Mouse (Mus musculus) neural tube, embryonic 12.5 days (tissue): Measurements from ENCODE around the gene Hdac4. TPM values are rescaled to one million over a fixed set of nuclear protein-coding genes. Genes with fewer than 3 reads are reported as not detected.

Source experiments
- ATAC-seq: fragments of 200-750 bp; cut with Nextera tagmentation; 2 replicates; pipeline ENCODE4 v1.8.0; 2017; ENCODE audit warnings: low read depth, mild to moderate bottlenecking, moderate TSS enrichment, moderate library complexity; ENCODE audit not compliant: low FRiP score
- H3K27ac ChIP-seq: fragments of 300-500 bp; sonication (generic); 2 replicates; pipeline ENCODE4 v1.5.1; 2016
- H3K27me3 ChIP-seq: fragments of 300-500 bp; sonication (generic); replicated peaks from 2 replicates; pipeline ENCODE4 v1.6.1; 2016; ENCODE audit warnings: mild to moderate bottlenecking
- H3K36me3 ChIP-seq: fragments of 300-500 bp; sonication (generic); 2 replicates; pipeline ENCODE4 v1.6.1; 2016; ENCODE audit warnings: mild to moderate bottlenecking
- H3K4me1 ChIP-seq: fragments of 300-500 bp; sonication (generic); 2 replicates; pipeline ENCODE4 v1.6.1; 2016
- H3K4me2 ChIP-seq: fragments of 300-500 bp; sonication (generic); replicated peaks from 2 replicates; pipeline ENCODE4 v1.6.1; 2016; ENCODE audit warnings: mild to moderate bottlenecking
- H3K4me3 ChIP-seq: fragments of 300-500 bp; sonication (generic); 2 replicates; pipeline ENCODE4 v1.5.1; 2016
- H3K9ac ChIP-seq: fragments of 300-500 bp; sonication (generic); 2 replicates; pipeline ENCODE4 v1.6.1; 2016; ENCODE audit warnings: mild to moderate bottlenecking
- H3K9me3 ChIP-seq: fragments of 300-500 bp; sonication (generic); 2 replicates; pipeline ENCODE4 v1.6.1; 2016; ENCODE audit warnings: mild to moderate bottlenecking
- WGBS: fragments of 180-500 bp; shearing (Covaris S2); methylation state at CpG from one replicate; pipeline ENCODE4 v1.1.7; 2016; 5-methylcytosine and 5-hydroxymethylcytosine counted together
- polyA plus RNA-seq: library from polyadenylated mRNA; unstranded; fragments of >200 nt; fragmentation: Nextera tagmentation; extraction: Ambion mirVana; gene quantifications from 2 replicates; pipeline ENCODE4 v1.2.1, GENCODE M21; 2016

The Hdac4 gene
- polyA plus RNA-seq, 1 experiment from 2014 or later: 26.6 TPM

GRCm38 (mm10) chr1:92190463-92190862 lies 5.0 kb downstream of the Hdac4 start:
- Histone ChIP-seq H3K4me2 (no peak overlapping the region), H3K27ac (no peak overlapping the region), H3K9ac (no peak overlapping the region), H3K36me3 (no peaks in the 10 kb centered on the region), H3K4me1 (no peaks in the 10 kb centered on the region), H3K4me3 (no peak overlapping the region), H3K9me3 (no peaks in the 10 kb centered on the region), H3K27me3 (no peaks in the 10 kb centered on the region)
- no peak for ATAC-seq
- 88% methylated on average over 3 of the region's 3 CpGs for WGBS

DNA sequence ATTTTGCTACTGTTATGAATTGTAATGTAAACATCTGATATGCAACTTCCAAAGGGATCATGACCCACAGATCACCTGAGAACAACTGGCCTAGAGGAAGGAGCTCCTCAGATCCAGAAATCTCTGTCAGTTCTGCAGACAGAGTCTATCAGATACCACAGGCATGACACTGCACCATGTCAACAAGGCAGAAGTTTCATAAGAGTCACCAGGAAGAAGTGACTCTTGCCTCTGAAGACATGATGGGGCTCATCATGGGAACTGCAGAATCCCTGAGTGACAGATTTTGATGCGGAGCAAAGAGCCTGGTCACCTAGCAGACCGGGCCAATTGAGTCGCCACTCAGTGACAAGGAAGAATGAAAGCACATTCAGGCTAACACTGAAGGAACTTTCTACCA lies 8.4 kb downstream of the Hdac4 start:
- no peak overlapping the region for H3K27ac ChIP-seq
- H3K4me3 ChIP-seq: no peak overlapping the region
- no peaks in the 10 kb centered on the region for H3K9me3 ChIP-seq
- ATAC-seq: no peak
- 93% methylated on average over 3 of the region's 3 CpGs for WGBS
- H3K9ac ChIP-seq: no peak overlapping the region
- no peaks in the 10 kb centered on the region for H3K4me1 ChIP-seq
- H3K36me3 ChIP-seq: no peaks in the 10 kb centered on the region
- no peak overlapping the region for H3K4me2 ChIP-seq
- H3K27me3 ChIP-seq: no peaks in the 10 kb centered on the region

DNA sequence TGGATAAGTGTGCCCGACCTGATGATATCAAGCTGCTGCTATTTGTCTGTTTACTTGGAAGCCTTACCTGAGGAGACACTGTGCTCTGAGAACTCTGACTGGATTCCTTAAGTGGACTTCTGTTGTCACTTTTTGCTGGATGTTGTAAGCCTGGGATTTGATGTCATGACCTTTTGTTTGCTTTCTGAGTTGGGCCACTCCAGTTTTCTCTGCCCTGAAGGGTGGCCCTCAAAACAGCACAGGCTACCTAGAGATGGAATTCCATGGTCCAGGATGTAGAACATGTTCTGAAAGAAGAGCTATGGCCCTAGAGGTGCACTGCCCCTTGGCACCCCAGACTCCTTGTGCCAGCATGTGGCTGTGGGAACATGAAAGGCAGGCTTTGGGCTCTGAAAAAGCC lies 10.9 kb downstream of the Hdac4 start:
- H3K27me3 ChIP-seq: no peaks in the 10 kb centered on the region
- 88% methylated on average over 1 of the region's 1 CpGs for WGBS
- ATAC-seq: no peak
- no peak overlapping the region for H3K27ac ChIP-seq
- no peak overlapping the region for H3K9ac ChIP-seq
- 0 out of 2 replicates have a peak, but pooled peaks cover 4% of the 10 kb centered on the region for H3K4me1 ChIP-seq
- H3K9me3 ChIP-seq: no peaks in the 10 kb centered on the region
- H3K4me2 ChIP-seq: no peak overlapping the region
- H3K36me3 ChIP-seq: no peaks in the 10 kb centered on the region
- H3K4me3 ChIP-seq: no peak overlapping the region

DNA sequence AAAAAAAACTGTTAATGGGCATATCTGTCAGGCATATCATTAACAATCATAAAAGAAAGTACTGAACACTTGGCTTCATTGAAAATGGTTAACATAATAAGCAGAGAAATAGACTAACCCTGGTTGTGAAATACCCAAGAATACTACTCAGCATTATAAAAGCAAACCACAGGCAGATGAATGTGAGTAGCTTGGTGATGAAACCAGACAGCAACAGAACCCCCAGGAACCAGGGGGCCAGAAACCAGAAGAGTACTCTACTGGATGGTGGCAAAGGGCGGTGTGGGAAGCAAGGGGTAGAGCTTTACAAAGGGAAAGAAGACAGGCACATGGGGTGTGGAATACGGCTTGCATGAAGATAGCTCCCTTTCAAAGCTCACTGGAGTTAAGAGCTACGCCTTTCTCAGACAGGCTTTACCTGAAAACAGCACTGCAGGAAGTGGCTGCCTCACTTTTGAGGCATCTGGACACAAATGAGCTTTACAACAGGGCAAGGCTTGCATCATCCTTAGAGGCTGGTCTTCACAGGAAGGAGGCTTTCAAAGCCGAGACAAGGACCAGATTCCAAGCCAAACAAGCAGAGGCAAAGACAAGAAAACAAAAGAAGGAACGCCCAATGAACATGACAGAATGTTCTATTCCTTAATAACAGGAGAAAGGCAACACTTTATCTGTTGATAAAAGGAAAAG lies 12.3 kb downstream of the Hdac4 start:
- no peak overlapping the region for H3K27ac ChIP-seq
- no peak for ATAC-seq
- H3K27me3 ChIP-seq: no peaks in the 10 kb centered on the region
- no peak overlapping the region for H3K9ac ChIP-seq
- WGBS: 77% methylated on average over 5 of the region's 5 CpGs
- H3K36me3 ChIP-seq: no peaks in the 10 kb centered on the region
- H3K9me3 ChIP-seq: no peaks in the 10 kb centered on the region
- no peak overlapping the region for H3K4me3 ChIP-seq
- H3K4me2 ChIP-seq: no peak overlapping the region
- H3K4me1 ChIP-seq: peaks cover 13% of the 10 kb centered on the region

DNA sequence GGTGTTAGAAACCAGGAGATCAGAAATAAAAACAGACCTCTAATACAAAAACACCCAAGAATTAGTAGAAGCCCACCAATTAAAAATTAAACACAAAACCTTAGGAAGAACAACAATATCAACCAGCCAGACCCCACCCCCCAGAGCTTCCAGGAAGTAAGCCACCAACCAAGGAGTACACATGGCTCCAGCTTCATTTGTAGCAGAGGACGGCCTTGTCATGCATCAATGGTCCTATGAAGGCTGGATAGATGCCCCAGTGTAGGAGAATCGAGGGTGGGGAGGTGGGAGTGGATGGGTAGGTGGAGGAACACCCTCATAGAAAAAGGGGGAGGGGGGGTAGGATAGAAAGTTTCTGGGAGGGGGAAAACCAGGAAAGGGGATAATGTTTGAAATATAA lies 13.5 kb downstream of the Hdac4 start:
- no peak overlapping the region for H3K4me2 ChIP-seq
- no peaks in the 10 kb centered on the region for H3K36me3 ChIP-seq
- H3K27me3 ChIP-seq: no peaks in the 10 kb centered on the region
- H3K4me3 ChIP-seq: no peak overlapping the region
- no peak overlapping the region for H3K9ac ChIP-seq
- H3K9me3 ChIP-seq: no peaks in the 10 kb centered on the region
- no peak for ATAC-seq
- peaks cover 25% of the 10 kb centered on the region for H3K4me1 ChIP-seq
- WGBS: 78% methylated on average over 2 of the region's 2 CpGs
- no peak overlapping the region for H3K27ac ChIP-seq

DNA sequence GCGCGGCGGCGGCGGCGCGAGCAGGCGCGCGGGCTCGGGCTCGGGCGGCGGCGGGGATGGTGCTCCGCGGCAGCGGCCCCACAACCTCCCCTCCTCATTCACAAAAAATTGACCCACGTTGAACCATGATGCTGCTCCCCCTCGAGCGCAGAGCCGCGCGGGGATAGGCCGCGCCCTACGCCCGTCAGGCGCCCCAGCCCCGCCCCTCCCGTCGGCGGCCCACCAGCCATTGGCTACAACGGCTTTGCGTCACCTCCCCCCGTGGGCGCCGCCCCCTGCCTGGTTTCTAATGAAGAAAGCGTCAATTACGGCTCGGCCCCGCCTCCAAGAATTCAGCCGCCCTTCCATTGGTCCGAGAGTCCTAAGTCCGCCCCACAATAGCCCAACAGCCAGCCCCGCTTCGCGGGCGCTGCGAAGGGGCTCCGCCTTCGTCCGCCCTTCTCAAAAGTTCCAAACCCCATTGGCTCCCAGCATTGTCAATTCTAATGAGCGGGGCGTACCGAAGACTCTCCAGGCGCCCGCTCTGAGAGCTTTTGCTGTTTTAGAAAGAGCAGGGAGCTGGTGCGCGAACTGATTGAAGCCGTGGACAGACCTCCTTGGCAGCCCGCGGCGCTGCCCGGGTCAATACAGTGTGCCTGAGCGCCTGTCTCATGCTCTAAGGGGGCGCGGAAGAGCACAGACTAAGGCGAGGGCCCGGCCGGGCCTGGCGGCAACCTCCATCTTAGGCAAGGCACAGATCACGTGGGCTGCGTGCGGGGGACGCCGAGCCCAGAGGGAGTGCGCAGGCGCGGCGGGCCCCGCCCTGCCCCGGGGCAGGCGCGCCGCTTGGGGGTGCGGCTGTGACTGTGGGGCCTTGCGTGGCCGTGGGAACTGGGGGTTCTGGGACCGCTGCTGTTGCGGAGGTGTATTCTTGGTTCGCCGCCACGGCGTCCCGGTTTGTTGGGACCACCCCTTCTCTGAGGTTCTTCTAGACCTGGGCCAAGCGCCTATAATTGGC lies 15.1 kb downstream of the Hdac4 start:
- peak overlapping the region; percentile 69 for H3K4me2 ChIP-seq
- H3K9ac ChIP-seq: peak overlapping the region; percentile 86
- H3K4me1 ChIP-seq: peaks cover 28% of the 10 kb centered on the region
- H3K4me3 ChIP-seq: peak overlapping the region; percentile 87
- H3K27ac ChIP-seq: peak overlapping the region; percentile 96
- H3K36me3 ChIP-seq: no peaks in the 10 kb centered on the region
- under 1% methylated on average over 95 of the region's 97 CpGs for WGBS
- H3K9me3 ChIP-seq: no peaks in the 10 kb centered on the region
- no peaks in the 10 kb centered on the region for H3K27me3 ChIP-seq
- ATAC-seq: peak; percentile 98

DNA sequence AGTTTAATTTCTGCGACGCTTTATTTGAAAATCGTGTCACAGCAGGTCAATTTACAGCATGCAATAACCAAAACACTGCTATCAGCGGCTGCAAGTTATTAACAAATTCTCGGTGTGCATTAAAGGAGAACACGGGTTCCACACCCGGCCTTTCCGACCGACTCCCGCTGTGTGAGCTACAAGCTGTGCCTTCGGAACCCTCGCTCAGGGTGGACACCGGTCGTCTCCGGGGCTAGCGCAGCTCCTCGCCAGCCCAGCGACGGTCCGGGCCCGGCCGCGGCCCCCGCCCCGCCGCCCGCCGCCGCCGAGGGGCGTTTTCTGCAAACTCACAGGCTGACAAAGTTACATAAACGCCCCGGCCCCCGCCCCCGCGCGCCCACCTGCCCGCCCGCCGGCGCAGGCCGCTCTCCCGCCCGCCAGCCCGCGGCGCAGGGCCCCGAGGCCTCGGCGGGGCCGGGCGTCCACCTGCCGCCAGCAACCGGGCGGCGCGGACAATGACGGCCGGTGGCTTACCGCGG lies 16.0 kb downstream of the Hdac4 start:
- ATAC-seq: no peak
- Histone ChIP-seq H3K36me3 (no peaks in the 10 kb centered on the region), H3K9ac (peak overlapping the region; percentile 86), H3K4me1 (peaks cover 37% of the 10 kb centered on the region), H3K4me3 (peak overlapping the region; percentile 87), H3K9me3 (no peaks in the 10 kb centered on the region), H3K27ac (peak overlapping the region; percentile 90), H3K4me2 (peak overlapping the region; percentile 69), H3K27me3 (no peaks in the 10 kb centered on the region)
- WGBS: under 1% methylated on average over 60 of the region's 61 CpGs

GRCm38 (mm10) chr1:92179070-92179469 lies 16.4 kb downstream of the Hdac4 start:
- ATAC-seq: no peak
- H3K4me3 ChIP-seq: peak overlapping the region; percentile 87
- no peaks in the 10 kb centered on the region for H3K36me3 ChIP-seq
- H3K4me2 ChIP-seq: peak overlapping the region; percentile 69
- WGBS: 9% methylated on average over 11 of the region's 11 CpGs
- H3K9me3 ChIP-seq: no peaks in the 10 kb centered on the region
- peaks cover 41% of the 10 kb centered on the region for H3K4me1 ChIP-seq
- no peaks in the 10 kb centered on the region for H3K27me3 ChIP-seq
- no peak overlapping the region for H3K27ac ChIP-seq
- peak overlapping the region; percentile 86 for H3K9ac ChIP-seq

GRCm38 (mm10) chr1:92178021-92178895 lies 17.2 kb downstream of the Hdac4 start:
- Histone ChIP-seq H3K4me1 (peaks cover 49% of the 10 kb centered on the region), H3K9ac (peak overlapping the region; percentile 40; the same call in 1 of the 2 replicates), H3K36me3 (no peaks in the 10 kb centered on the region), H3K27me3 (no peaks in the 10 kb centered on the region), H3K4me2 (peak overlapping the region; percentile 69), H3K27ac (no peak overlapping the region), H3K9me3 (no peaks in the 10 kb centered on the region), H3K4me3 (peak overlapping the region; percentile 87; the same call in 1 of the 2 replicates)
- ATAC-seq: no peak
- 23% methylated on average over 10 of the region's 10 CpGs for WGBS

DNA sequence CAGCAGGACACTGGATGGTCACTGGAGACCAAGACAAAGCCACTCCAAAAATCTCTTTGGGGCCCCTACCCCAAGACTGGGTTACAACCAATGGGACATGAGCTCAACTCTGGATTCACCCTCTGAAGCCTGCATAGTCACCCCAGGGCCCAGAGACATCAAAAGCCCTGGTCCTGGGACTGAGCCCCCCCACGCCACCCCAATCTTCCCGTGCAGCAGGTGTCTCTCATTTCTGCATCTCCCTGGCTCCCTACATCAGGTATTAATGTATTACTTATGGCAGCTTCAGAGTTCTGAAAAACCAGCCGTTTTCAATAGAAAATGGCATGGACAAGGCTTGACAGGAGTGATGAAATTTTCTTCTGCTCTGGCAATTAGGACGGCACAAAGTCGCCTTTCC lies 17.9 kb downstream of the Hdac4 start:
- Histone ChIP-seq H3K4me3 (no peak overlapping the region), H3K9me3 (no peaks in the 10 kb centered on the region), H3K4me1 (peaks cover 50% of the 10 kb centered on the region), H3K4me2 (peak overlapping the region; percentile 69), H3K27me3 (no peaks in the 10 kb centered on the region), H3K27ac (no peak overlapping the region), H3K9ac (no peak overlapping the region), H3K36me3 (no peaks in the 10 kb centered on the region)
- WGBS: 26% methylated on average over 5 of the region's 5 CpGs
- no peak for ATAC-seq

- ATAC-seq: no peak
- Histone ChIP-seq H3K27me3 (no peaks in the 10 kb centered on the region), H3K36me3 (no peaks in the 10 kb centered on the region), H3K27ac (no peak overlapping the region), H3K4me2 (peak overlapping the region; percentile 69), H3K4me1 (peaks cover 50% of the 10 kb centered on the region), H3K9me3 (no peaks in the 10 kb centered on the region), H3K9ac (no peak overlapping the region), H3K4me3 (no peak overlapping the region)
- WGBS: 68% methylated on average over 3 of the region's 3 CpGs
These were observed 18.3 kb downstream of the Hdac4 start for GRCm38 (mm10) chr1:92177196-92177595.
